Mouse (Mus musculus): ENCODE results near the gene Casc1. TPM values are rescaled to one million over a fixed set of nuclear protein-coding genes. Genes with fewer than 3 reads are reported as not detected.

The Casc1 gene
- polyA plus RNA-seq, 1 experiment from 2014 or later = 0.79 TPM

GRCm38 (mm10) chr6:145211376-145212305 lies 836 bp upstream of the Casc1 start:
- Histone ChIP-seq H3K27me3 (ENCODE audit: control insufficient read depth, insufficient read depth, low read length) (no peaks in the 10 kb centered on the region), H3K27ac (ENCODE audit: low read depth, low read length) (peak overlapping the region; percentile 98), H3K9ac (ENCODE audit: low read depth, low read length) (peak overlapping the region; percentile 88), H3K9me3 (ENCODE audit: control insufficient read depth, low read length) (no peaks in the 10 kb centered on the region), H3K4me3 (ENCODE audit: low read length) (peak overlapping the region; percentile 77), H3K36me3 (ENCODE audit: control insufficient read depth, insufficient read depth, low read length) (peaks cover 6% of the 10 kb centered on the region; the same call in 1 of the 2 replicates), H3K4me2 (replicated peaks; ENCODE audit: low read depth, low read length) (peak overlapping the region; percentile 67), H3K4me1 (ENCODE audit: control insufficient read depth, insufficient read depth, low read length) (peaks cover 6% of the 10 kb centered on the region)
- WGBS = 4% methylated on average over 21 of the region's 21 CpGs
- ATAC-seq (ENCODE audit: low FRiP score, low TSS enrichment) = peak; percentile 47

DNA sequence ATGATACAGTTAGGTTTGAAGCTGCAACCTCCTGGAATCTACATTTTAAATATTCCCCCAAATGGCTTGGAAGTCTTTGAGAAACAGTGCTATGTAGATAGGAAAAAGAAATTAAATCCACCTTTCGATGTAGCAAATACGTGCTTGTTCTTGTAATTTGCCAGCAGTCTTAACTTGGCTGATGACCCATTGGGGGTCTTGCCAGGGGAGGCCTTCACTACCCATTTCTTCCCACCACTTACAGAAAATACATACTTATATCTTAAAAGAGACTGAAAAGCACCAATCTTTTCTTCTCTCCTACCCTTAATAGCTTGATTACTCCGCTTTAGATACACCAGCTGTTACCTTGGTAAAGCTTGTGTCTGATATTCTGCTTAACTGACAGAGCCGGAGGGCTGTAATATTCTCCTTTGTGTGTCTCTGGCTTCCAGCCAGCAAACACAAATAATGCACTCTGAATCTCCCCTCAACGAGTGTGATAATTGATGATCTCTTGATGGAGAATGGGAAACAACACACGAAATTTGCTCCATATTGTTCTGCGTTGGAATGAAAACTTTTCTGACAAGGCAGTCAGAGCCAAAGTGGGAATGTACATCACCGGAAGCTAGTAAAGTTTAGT lies 637 bp downstream of the Casc1 start:
- no peak overlapping the region for H3K27ac ChIP-seq (ENCODE audit: low read depth, low read length)
- peak overlapping the region; percentile 63 for H3K4me2 ChIP-seq (replicated peaks; ENCODE audit: low read depth, low read length)
- no peaks in the 10 kb centered on the region for H3K27me3 ChIP-seq (ENCODE audit: control insufficient read depth, insufficient read depth, low read length)
- peaks cover 6% of the 10 kb centered on the region for H3K4me1 ChIP-seq (ENCODE audit: control insufficient read depth, insufficient read depth, low read length)
- no peaks in the 10 kb centered on the region for H3K9me3 ChIP-seq (ENCODE audit: control insufficient read depth, low read length)
- ATAC-seq (ENCODE audit: low FRiP score, low TSS enrichment) = no peak
- peak overlapping the region; percentile 0; the same call in 1 of the 2 replicates for H3K9ac ChIP-seq (ENCODE audit: low read depth, low read length)
- H3K4me3 ChIP-seq (ENCODE audit: low read length) = peak overlapping the region; percentile 44
- H3K36me3 ChIP-seq (ENCODE audit: control insufficient read depth, insufficient read depth, low read length) = peaks cover 3% of the 10 kb centered on the region; the same call in 1 of the 2 replicates
- 36% methylated on average over 8 of the region's 8 CpGs for WGBS

DNA sequence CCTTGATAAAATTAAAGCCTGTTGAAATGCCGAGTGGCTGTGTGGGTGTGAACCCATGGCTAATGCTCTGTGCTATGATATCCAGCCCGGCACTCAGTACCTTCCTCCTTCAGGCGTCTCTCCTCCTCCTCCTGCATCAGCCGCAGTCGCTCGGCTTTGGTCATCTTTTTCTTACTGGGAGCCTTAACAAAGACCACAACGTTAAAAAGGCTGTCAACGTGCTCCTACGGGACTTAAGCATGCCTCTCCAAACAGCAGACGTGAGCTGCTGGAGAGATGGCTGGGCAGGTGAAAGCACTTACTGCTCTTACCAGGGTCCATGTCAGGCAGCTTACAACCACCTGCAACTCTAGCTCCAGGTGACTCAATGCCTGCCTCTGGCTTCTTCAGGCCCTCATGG lies 5.7 kb downstream of the Casc1 start:
- no peaks in the 10 kb centered on the region for H3K9me3 ChIP-seq (ENCODE audit: control insufficient read depth, low read length)
- no peaks in the 10 kb centered on the region for H3K36me3 ChIP-seq (ENCODE audit: control insufficient read depth, insufficient read depth, low read length)
- H3K4me3 ChIP-seq (ENCODE audit: low read length) = no peak overlapping the region
- H3K27ac ChIP-seq (ENCODE audit: low read depth, low read length) = no peak overlapping the region
- H3K4me1 ChIP-seq (ENCODE audit: control insufficient read depth, insufficient read depth, low read length) = no peaks in the 10 kb centered on the region; the same call in 1 of the 2 replicates
- ATAC-seq (ENCODE audit: low FRiP score, low TSS enrichment) = no peak
- no peaks in the 10 kb centered on the region for H3K27me3 ChIP-seq (ENCODE audit: control insufficient read depth, insufficient read depth, low read length)
- 78% methylated on average over 10 of the region's 10 CpGs for WGBS
- H3K9ac ChIP-seq (ENCODE audit: low read depth, low read length) = no peak overlapping the region
- no peak overlapping the region for H3K4me2 ChIP-seq (replicated peaks; ENCODE audit: low read depth, low read length)

- Histone ChIP-seq H3K36me3 (ENCODE audit: control insufficient read depth, insufficient read depth, low read length) (no peaks in the 10 kb centered on the region), H3K27me3 (ENCODE audit: control insufficient read depth, insufficient read depth, low read length) (no peaks in the 10 kb centered on the region), H3K9ac (ENCODE audit: low read depth, low read length) (no peak overlapping the region), H3K4me3 (ENCODE audit: low read length) (no peak overlapping the region), H3K4me1 (ENCODE audit: control insufficient read depth, insufficient read depth, low read length) (no peaks in the 10 kb centered on the region), H3K9me3 (ENCODE audit: control insufficient read depth, low read length) (no peaks in the 10 kb centered on the region), H3K27ac (ENCODE audit: low read depth, low read length) (no peak overlapping the region), H3K4me2 (replicated peaks; ENCODE audit: low read depth, low read length) (no peak overlapping the region)
- 94% methylated on average over 6 of the region's 6 CpGs for WGBS
- no peak for ATAC-seq (ENCODE audit: low FRiP score, low TSS enrichment)
These were observed 6.4 kb downstream of the Casc1 start for GRCm38 (mm10) chr6:145204440-145204839.

DNA sequence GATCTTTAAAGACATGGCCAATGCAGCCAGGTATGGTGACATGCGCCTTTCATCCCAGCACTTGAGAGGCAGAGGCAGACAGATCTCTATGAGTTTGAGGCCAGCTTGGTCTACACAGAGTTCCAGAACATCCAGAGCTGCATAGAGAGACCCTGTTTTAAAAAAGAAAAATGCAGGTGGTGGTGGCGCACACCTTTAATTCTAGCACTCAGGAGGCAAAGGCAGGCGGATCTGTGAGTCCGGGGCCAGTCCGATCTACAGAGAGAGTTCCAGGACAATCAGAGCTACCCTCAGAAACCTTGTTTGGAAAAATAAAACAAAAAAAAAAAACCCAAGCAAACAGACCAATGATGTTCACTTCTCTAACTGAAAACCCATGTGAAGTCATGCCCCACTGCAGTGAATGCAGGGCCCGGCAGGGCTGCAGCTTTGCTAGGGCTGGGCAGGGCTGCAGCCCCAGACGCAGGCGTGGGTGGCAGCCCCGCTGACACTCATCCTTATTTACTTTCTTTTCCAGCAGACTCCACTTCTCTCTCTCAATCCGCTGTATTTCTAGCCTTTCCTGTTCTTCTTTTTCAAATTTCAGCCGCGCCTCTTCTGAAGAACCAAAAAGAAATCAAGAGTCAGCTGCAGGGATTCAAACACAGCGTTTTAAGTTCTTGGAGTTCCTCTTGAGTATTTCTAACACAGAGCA lies 8.2 kb downstream of the Casc1 start:
- Histone ChIP-seq H3K9ac (ENCODE audit: low read depth, low read length) (no peak overlapping the region), H3K4me1 (ENCODE audit: control insufficient read depth, insufficient read depth, low read length) (no peaks in the 10 kb centered on the region), H3K27ac (ENCODE audit: low read depth, low read length) (no peak overlapping the region), H3K4me2 (replicated peaks; ENCODE audit: low read depth, low read length) (no peak overlapping the region), H3K36me3 (ENCODE audit: control insufficient read depth, insufficient read depth, low read length) (no peaks in the 10 kb centered on the region), H3K27me3 (ENCODE audit: control insufficient read depth, insufficient read depth, low read length) (no peaks in the 10 kb centered on the region), H3K4me3 (ENCODE audit: low read length) (no peak overlapping the region), H3K9me3 (ENCODE audit: control insufficient read depth, low read length) (no peaks in the 10 kb centered on the region)
- WGBS = 74% methylated on average over 13 of the region's 13 CpGs
- no peak for ATAC-seq (ENCODE audit: low FRiP score, low TSS enrichment)

DNA sequence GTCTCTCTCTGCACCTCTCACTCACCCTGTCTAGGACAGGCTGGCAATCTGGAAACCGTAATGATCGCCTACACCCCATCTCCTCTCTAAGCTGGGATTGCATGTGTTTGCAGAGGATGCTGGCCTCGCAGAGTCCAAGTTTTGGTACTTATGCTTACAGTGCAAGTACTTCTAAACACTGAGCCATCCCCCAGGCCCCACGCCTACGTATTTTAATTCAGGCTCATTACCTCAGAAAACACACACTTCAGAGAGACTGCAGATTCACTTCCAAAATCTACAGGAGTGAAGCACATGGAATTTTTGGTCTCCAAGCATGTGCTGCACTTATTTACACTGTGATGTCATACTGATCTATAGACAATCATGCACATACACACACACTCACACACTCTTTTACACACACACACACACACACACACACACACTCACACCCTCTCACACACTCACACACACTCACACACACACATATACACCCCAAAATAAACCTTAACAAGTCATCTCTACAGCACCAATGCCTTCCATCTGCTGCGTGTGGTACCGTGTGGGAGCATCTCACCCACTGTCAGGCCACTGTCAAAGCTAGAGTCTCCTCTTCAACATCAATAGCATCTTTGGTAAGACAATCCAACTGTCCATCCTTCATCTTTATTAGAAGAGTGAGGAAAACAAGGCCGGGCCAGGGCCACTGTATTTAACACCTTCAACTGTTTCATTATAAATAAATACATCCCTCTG lies 12.7 kb downstream of the Casc1 start:
- Histone ChIP-seq H3K27ac (ENCODE audit: low read depth, low read length) (no peak overlapping the region), H3K9ac (ENCODE audit: low read depth, low read length) (no peak overlapping the region), H3K27me3 (ENCODE audit: control insufficient read depth, insufficient read depth, low read length) (no peaks in the 10 kb centered on the region), H3K4me3 (ENCODE audit: low read length) (no peak overlapping the region), H3K4me2 (replicated peaks; ENCODE audit: low read depth, low read length) (no peak overlapping the region), H3K9me3 (ENCODE audit: control insufficient read depth, low read length) (no peaks in the 10 kb centered on the region), H3K36me3 (ENCODE audit: control insufficient read depth, insufficient read depth, low read length) (no peaks in the 10 kb centered on the region), H3K4me1 (ENCODE audit: control insufficient read depth, insufficient read depth, low read length) (no peaks in the 10 kb centered on the region)
- ATAC-seq (ENCODE audit: low FRiP score, low TSS enrichment) = no peak
- 88% methylated on average over 8 of the region's 8 CpGs for WGBS

- 85% methylated on average over 11 of the region's 11 CpGs for WGBS
These were observed 17.4 kb downstream of the Casc1 start for GRCm38 (mm10) chr6:145193446-145193845.

DNA sequence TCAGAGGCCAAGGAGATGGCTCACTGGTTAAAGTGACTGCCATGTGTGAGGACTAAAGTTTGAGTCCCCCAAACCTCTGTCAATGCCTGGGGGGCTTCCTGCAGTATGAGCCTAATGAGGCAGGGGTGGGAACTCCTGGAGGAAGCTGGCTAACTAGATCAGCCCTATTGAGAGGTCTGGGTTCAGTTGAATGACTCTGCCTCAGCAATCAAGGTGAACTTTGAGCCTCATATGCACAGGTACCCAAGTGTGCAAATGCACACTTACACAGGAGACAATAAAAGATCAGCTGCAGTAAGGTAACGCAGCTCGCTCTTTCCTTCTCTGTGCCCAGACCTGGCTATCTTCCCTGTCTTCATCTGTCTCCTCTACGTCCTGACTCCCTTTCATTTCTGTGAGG lies 17.8 kb downstream of the Casc1 start:
- H3K36me3 ChIP-seq (ENCODE audit: control insufficient read depth, insufficient read depth, low read length) = no peaks in the 10 kb centered on the region
- H3K27me3 ChIP-seq (ENCODE audit: control insufficient read depth, insufficient read depth, low read length) = no peaks in the 10 kb centered on the region
- H3K27ac ChIP-seq (ENCODE audit: low read depth, low read length) = no peak overlapping the region
- no peak overlapping the region for H3K4me3 ChIP-seq (ENCODE audit: low read length)
- no peaks in the 10 kb centered on the region for H3K9me3 ChIP-seq (ENCODE audit: control insufficient read depth, low read length)
- H3K9ac ChIP-seq (ENCODE audit: low read depth, low read length) = no peak overlapping the region
- no peaks in the 10 kb centered on the region for H3K4me1 ChIP-seq (ENCODE audit: control insufficient read depth, insufficient read depth, low read length)
- 85% methylated on average over 3 of the region's 3 CpGs for WGBS
- ATAC-seq (ENCODE audit: low FRiP score, low TSS enrichment) = no peak
- no peak overlapping the region for H3K4me2 ChIP-seq (replicated peaks; ENCODE audit: low read depth, low read length)

More at GRCm38 (mm10) chr6:145193446-145193845, 17.4 kb downstream of the Casc1 start:
- Histone ChIP-seq H3K4me3 (ENCODE audit: low read length) (no peak overlapping the region), H3K4me2 (replicated peaks; ENCODE audit: low read depth, low read length) (no peak overlapping the region), H3K4me1 (ENCODE audit: control insufficient read depth, insufficient read depth, low read length) (no peaks in the 10 kb centered on the region), H3K27me3 (ENCODE audit: control insufficient read depth, insufficient read depth, low read length) (no peaks in the 10 kb centered on the region), H3K9me3 (ENCODE audit: control insufficient read depth, low read length) (no peaks in the 10 kb centered on the region), H3K36me3 (ENCODE audit: control insufficient read depth, insufficient read depth, low read length) (no peaks in the 10 kb centered on the region), H3K9ac (ENCODE audit: low read depth, low read length) (no peak overlapping the region), H3K27ac (ENCODE audit: low read depth, low read length) (no peak overlapping the region)
- no peak for ATAC-seq (ENCODE audit: low FRiP score, low TSS enrichment)

Measured in kidney, embryonic 14.5 days (tissue).